Mouse (Mus musculus) embryonic fibroblast, embryonic 13.5 days (primary cell): Measurements from ENCODE around the gene Lrfn2.

ENCODE experiments used
- CTCF ChIP-seq: IDR thresholded peaks from 2 replicates; pipeline ENCODE4 v1.5.1; 2011; ENCODE audit warnings: mild to moderate bottlenecking, control low read depth, low read length, moderate library complexity, borderline replicate concordance; ENCODE audit not compliant: insufficient read depth
- POLR2A ChIP-seq: IDR thresholded peaks from 2 replicates; pipeline ENCODE4 v1.6.1; 2011; ENCODE audit warnings: low read depth, mild to moderate bottlenecking, control low read depth, low read length, moderate library complexity

- TF ChIP-seq CTCF (no peak), POLR2A (no peak)
Observed at GRCm38 (mm10) chr17:48936445-48937141, 4.4 kb downstream of the Lrfn2 start.
